Mouse (Mus musculus) olfactory bulb, adult 2 months (tissue): ENCODE data around the gene Dscam.

Source experiments
- CTCF ChIP-seq: fragments of 200-500 bp; IDR thresholded peaks from 2 replicates; pipeline ENCODE4 v1.5.1; 2012; ENCODE audit warnings: low read depth, mild to moderate bottlenecking, low read length, moderate library complexity; ENCODE audit not compliant: insufficient read depth
- POLR2A ChIP-seq: fragments of 200-500 bp; IDR thresholded peaks from 2 replicates; pipeline ENCODE4 v1.6.1; 2012; ENCODE audit warnings: mild to moderate bottlenecking, low read depth, low read length, moderate library complexity; ENCODE audit not compliant: insufficient read depth

- TF ChIP-seq CTCF (no peak), POLR2A (no peak)
These were observed 153.3 kb downstream of the Dscam start for GRCm38 (mm10) chr16:97017171-97017738.
